Comparison of ENCODE assay signal across 8 mouse cellular contexts in the genomic region with DNA sequence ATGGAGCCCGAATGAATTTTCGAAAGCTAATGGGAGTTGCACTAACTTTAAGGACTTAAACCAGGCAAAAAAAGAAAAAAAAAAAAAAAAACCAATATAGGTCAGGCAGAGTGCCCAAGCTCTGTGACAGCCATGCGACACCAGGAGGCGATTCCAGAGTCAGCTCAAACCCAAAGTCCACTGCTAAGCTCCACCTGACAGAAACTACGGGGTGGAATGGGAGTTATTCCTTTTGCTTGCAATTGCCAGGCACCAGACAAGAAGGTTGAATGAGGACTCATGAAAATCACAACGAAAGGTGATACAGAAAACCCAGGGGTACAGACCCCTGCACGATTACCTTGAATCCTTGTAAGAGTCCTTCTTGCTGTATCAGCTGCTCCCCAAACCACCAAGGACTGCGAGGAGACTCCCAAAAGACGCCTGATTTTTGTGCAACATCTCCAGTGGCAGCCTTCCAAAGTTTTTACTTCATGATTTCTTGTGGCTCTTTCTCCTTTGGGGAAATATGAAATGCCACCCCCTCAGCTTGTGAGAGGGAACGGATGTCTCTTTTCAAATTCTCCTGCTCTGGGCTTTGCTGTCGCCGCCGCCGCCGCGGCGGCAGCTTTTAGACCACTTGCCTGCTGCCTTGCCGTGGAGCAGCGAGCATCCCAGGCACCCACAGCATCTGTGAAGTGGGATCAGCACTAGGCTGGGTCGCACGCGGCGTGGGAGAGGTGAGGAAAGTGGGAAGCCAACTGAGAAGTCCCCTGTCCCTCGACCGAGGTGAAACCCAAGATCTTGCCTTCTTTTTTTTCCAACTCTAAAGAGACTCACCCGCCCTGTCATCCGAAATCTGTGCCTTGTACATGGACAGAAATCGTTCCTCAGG. TPM values are rescaled to one million over a fixed set of nuclear protein-coding genes. Genes with fewer than 3 reads are reported as not detected.
DNase-seq lines count a peak whose midpoint lies in the region; ATAC-seq and TF ChIP-seq lines count a peak whose summit lies in the region.

No protein-coding gene starts in this region.

- H3K36me3 ChIP-seq in hindbrain, embryonic 16.5 days (ENCODE audit: control insufficient read depth, insufficient read depth, low read length) = no peaks in the 10 kb centered on the region
- H3K36me3 ChIP-seq in midbrain, embryonic 15.5 days (replicated peaks) = no peaks in the 10 kb centered on the region

- ATAC-seq in hindbrain, embryonic 16.5 days = peak; percentile 43
- peak; percentile 62 for ATAC-seq in midbrain, embryonic 15.5 days (replicated peaks)
- no peak for ATAC-seq in activated CD4-positive, CD25-positive, alpha-beta regulatory T cell, adult 4 months

- no peak for TF ChIP-seq CTCF in embryonic fibroblast, embryonic 13.5 days (IDR thresholded peaks at IDR 0.05; ENCODE audit: borderline replicate concordance, insufficient read depth, low read length)

- no peaks in the 10 kb centered on the region for H3K9me3 ChIP-seq in hindbrain, embryonic 16.5 days (ENCODE audit: control insufficient read depth, low read length)
- H3K9me3 ChIP-seq in midbrain, embryonic 15.5 days = no peaks in the 10 kb centered on the region

- H3K9ac ChIP-seq in hindbrain, embryonic 16.5 days (ENCODE audit: low read depth, low read length) = peak overlapping the region; percentile 77
- peak overlapping the region; percentile 79 for H3K9ac ChIP-seq in midbrain, embryonic 15.5 days

- intact Hi-C loops in left cerebral cortex, postnatal 25 days (cut with DNase I) = loop anchor here (1.0 to 10.0 kb wide), 4 partner anchors 158 to 601 kb away; no protein-coding TSS in a partner anchor

- H3K4me3 ChIP-seq in embryonic fibroblast, embryonic 13.5 days (ENCODE audit: insufficient read depth, low read length) = peak overlapping the region; percentile 45
- peak overlapping the region; percentile 73 for H3K4me3 ChIP-seq in hindbrain, embryonic 16.5 days (ENCODE audit: low read length)
- H3K4me3 ChIP-seq in midbrain, embryonic 15.5 days = peak overlapping the region; percentile 85

- peaks cover 3% of the 10 kb centered on the region; the same call in 1 of the 2 replicates for H3K4me1 ChIP-seq in embryonic fibroblast, embryonic 13.5 days (ENCODE audit: control insufficient read depth, insufficient read depth, low read length)
- peaks cover 14% of the 10 kb centered on the region for H3K4me1 ChIP-seq in hindbrain, embryonic 16.5 days (ENCODE audit: control insufficient read depth, insufficient read depth, low read depth, low read length)
- H3K4me1 ChIP-seq in midbrain, embryonic 15.5 days = peaks cover 37% of the 10 kb centered on the region

- 8% methylated on average over 28 of the region's 28 CpGs for WGBS in hindbrain, embryonic 16.5 days
- WGBS in midbrain, embryonic 15.5 days = 6% methylated on average over 28 of the region's 28 CpGs

- H3K27me3 ChIP-seq in hindbrain, embryonic 16.5 days (replicated peaks; ENCODE audit: control insufficient read depth, insufficient read depth, low read length) = no peaks in the 10 kb centered on the region
- H3K27me3 ChIP-seq in midbrain, embryonic 15.5 days (replicated peaks) = 0 out of 2 replicates have a peak, but pooled peaks cover 6% of the 10 kb centered on the region

- peak; percentile 2 for DNase-seq in heart, adult 8-10 months (ENCODE audit: low spot score)
- no peak for DNase-seq in heart, adult 11 months
- DNase-seq in left cerebral cortex, postnatal 25 days (ENCODE audit: low spot score in 2 of 2) = peak; percentile 60 to 81
- DNase-seq in T-cell, adult 2 months (ENCODE audit: low spot score) = no peak

- H3K27ac ChIP-seq in embryonic fibroblast, embryonic 13.5 days (ENCODE audit: insufficient read depth, low read length) = no peak overlapping the region
- peak overlapping the region; percentile 84 for H3K27ac ChIP-seq in hindbrain, embryonic 16.5 days (ENCODE audit: low read depth, low read length)
- H3K27ac ChIP-seq in midbrain, embryonic 15.5 days = peak overlapping the region; percentile 89

- no peak for TF ChIP-seq POLR2A in embryonic fibroblast, embryonic 13.5 days (IDR thresholded peaks at IDR 0.05; ENCODE audit: low read depth, low read length)

- peak overlapping the region; percentile 85 for H3K4me2 ChIP-seq in hindbrain, embryonic 16.5 days (ENCODE audit: low read length)
- H3K4me2 ChIP-seq in midbrain, embryonic 15.5 days = peak overlapping the region; percentile 79

RNA-seq across cellular contexts. Expression of a gene that starts 0.7 kb away (rescaled TPM):
- total RNA-seq in heart, adult 8-10 months (2022) = under 1 TPM; 0.11 to 0.22 (median 0.15) TPM
- not detected in 2 replicates for polyA plus RNA-seq in embryonic fibroblast, embryonic 13.5 days (2011; ENCODE audit: insufficient read length, low read depth, missing spikeins)
- polyA plus RNA-seq in hindbrain, embryonic 16.5 days (2015; fragmentation: Nextera tagmentation; extraction: Ambion mirVana) = 32.7 and 33.4 TPM in 2 replicates
- total RNA-seq in left cerebral cortex, postnatal 25 days (2021) = 100 to 1,000 TPM; 118 to 134 TPM
- 31.8 and 33.4 TPM in 2 replicates for polyA plus RNA-seq in midbrain, embryonic 15.5 days (2015; fragmentation: Nextera tagmentation; extraction: Ambion mirVana)
- polyA plus RNA-seq in activated CD4-positive, CD25-positive, alpha-beta regulatory T cell, adult 4 months (2017; shearing (Covaris generic)) = under 1 TPM in 1 of 2 experiments, not detected in 1; 0.13 TPM

RNA-seq across cellular contexts. Expression of a gene that starts 6.7 kb away (rescaled TPM):
- total RNA-seq in heart, adult 8-10 months (2022) = 1 to 10 TPM in 2 of 4 experiments, under 1 TPM in 2; 0.52 to 1.3 (median 1.0) TPM
- polyA plus RNA-seq in embryonic fibroblast, embryonic 13.5 days (2011; ENCODE audit: insufficient read length, low read depth, missing spikeins) = 0.22 and 0.46 TPM in 2 replicates
- 38.2 and 43.0 TPM in 2 replicates for polyA plus RNA-seq in hindbrain, embryonic 16.5 days (2015; fragmentation: Nextera tagmentation; extraction: Ambion mirVana)
- 100 to 1,000 TPM; 187 to 191 TPM for total RNA-seq in left cerebral cortex, postnatal 25 days (2021)
- 43.2 and 44.3 TPM in 2 replicates for polyA plus RNA-seq in midbrain, embryonic 15.5 days (2015; fragmentation: Nextera tagmentation; extraction: Ambion mirVana)
- under 1 TPM in 1 of 2 experiments, not detected in 1; 0.16 TPM for polyA plus RNA-seq in activated CD4-positive, CD25-positive, alpha-beta regulatory T cell, adult 4 months (2017; shearing (Covaris generic))

Comparison
In these comparisons a context has a peak if more than half of its experiments do, and no peak if none do; other contexts are left out.
1. DNase-seq: peak in heart, adult 8-10 months (single experiment) and left cerebral cortex, postnatal 25 days (2 of 2); none in heart, adult 11 months (single experiment) and T-cell, adult 2 months (single experiment).
2. RNA of a gene that starts 0.7 kb away (polyA plus RNA-seq): 31.8 to 33.4 TPM in midbrain, embryonic 15.5 days and 32.7 to 33.4 TPM in hindbrain, embryonic 16.5 days; 0.13 TPM in activated CD4-positive, CD25-positive, alpha-beta regulatory T cell, adult 4 months and not detected in embryonic fibroblast, embryonic 13.5 days; every median in the first group is over 10 times any median in the second.
3. RNA of a gene that starts 6.7 kb away (polyA plus RNA-seq): 43.2 to 44.3 TPM in midbrain, embryonic 15.5 days and 38.2 to 43.0 TPM in hindbrain, embryonic 16.5 days; 0.22 to 0.46 TPM in embryonic fibroblast, embryonic 13.5 days and 0.16 TPM in activated CD4-positive, CD25-positive, alpha-beta regulatory T cell, adult 4 months; every median in the first group is over 10 times any median in the second.
4. Peak in every context shown above with its lines, with median percentiles within 50 percentile points of each other: H3K4me3 ChIP-seq.